Mouse (Mus musculus) kidney, embryonic 15.5 days (tissue): ENCODE measurements around the gene Gpr176. TPM values are rescaled to one million over a fixed set of nuclear protein-coding genes. Genes with fewer than 3 reads are reported as not detected.

Experiments
- ATAC-seq: fragments of 200-750 bp; cut with Nextera tagmentation; replicated peaks from 2 replicates; pipeline ENCODE4 v1.8.0; 2017; ENCODE audit warnings: moderate TSS enrichment; ENCODE audit not compliant: low FRiP score
- H3K27ac ChIP-seq: fragments of 300-500 bp; sonication (generic); 2 replicates; pipeline ENCODE4 v1.5.1; 2015; ENCODE audit warnings: mild to moderate bottlenecking, inconsistent platforms
- H3K27me3 ChIP-seq: fragments of 300-500 bp; sonication (generic); 2 replicates; pipeline ENCODE4 v1.6.1; 2015; ENCODE audit warnings: inconsistent platforms
- H3K36me3 ChIP-seq: fragments of 300-500 bp; sonication (generic); 2 replicates; pipeline ENCODE4 v1.6.1; 2015; ENCODE audit warnings: inconsistent platforms
- H3K4me1 ChIP-seq: fragments of 300-500 bp; sonication (generic); 2 replicates; pipeline ENCODE4 v1.6.1; 2015; ENCODE audit warnings: inconsistent platforms
- H3K4me2 ChIP-seq: fragments of 300-500 bp; sonication (generic); 2 replicates; pipeline ENCODE4 v1.6.1; 2015; ENCODE audit warnings: moderate library complexity, mild to moderate bottlenecking, inconsistent platforms
- H3K4me3 ChIP-seq: fragments of 300-500 bp; sonication (generic); replicated peaks from 2 replicates; pipeline ENCODE4 v1.5.1; 2015; ENCODE audit warnings: mild to moderate bottlenecking, inconsistent platforms
- H3K9ac ChIP-seq: fragments of 300-500 bp; sonication (generic); 2 replicates; pipeline ENCODE4 v1.6.1; 2015; ENCODE audit warnings: mild to moderate bottlenecking, inconsistent platforms
- H3K9me3 ChIP-seq: fragments of 300-500 bp; sonication (generic); replicated peaks from 2 replicates; pipeline ENCODE4 v1.6.1; 2016; ENCODE audit warnings: inconsistent platforms
- WGBS: fragments of 180-500 bp; shearing (Covaris S2); methylation state at CpG from one replicate; pipeline ENCODE4 v1.1.7; 2015; ENCODE audit warnings: mixed read lengths; 5-methylcytosine and 5-hydroxymethylcytosine counted together
- polyA plus RNA-seq: library from polyadenylated mRNA; unstranded; fragments of >200 nt; fragmentation: Nextera tagmentation; extraction: Ambion mirVana; gene quantifications from 2 replicates; pipeline ENCODE4 v1.2.1, GENCODE M21; 2015

Gene Gpr176
- polyA plus RNA-seq: 1.1 and 1.4 TPM in 2 replicates

DNA sequence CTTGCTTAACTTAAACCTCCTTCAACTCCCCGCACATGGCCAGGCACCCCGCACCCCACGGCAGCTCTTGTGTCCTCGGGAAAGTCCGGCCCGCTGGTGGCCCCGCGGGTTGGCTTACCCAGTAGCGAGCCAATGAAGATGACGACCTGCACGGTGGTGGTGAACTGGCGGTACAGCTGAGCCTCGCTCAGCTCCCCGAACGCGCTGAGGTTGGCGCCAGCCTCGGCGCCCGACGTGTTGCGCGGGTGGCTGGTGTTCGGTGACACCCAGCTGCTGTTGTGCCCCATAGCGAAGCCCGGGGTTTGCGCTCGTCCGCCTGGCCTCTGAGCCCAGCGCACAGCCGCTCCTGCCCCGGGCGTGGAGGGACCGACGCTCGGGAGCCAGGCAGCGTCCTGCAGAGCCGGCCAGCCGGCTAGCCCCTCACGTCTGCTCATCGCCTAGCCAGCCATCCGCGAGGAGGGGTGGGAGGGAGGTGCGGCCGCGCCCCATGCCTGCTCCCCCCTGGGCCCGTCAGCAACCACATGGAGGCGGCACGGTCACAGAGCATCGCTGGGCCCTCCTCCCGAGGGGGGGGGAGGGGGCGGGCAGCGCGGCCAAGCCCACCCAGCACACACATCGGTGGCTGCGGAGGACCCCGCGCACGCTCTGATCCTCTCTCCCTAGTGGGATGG is at the start of gene Gpr176:
TSS of gene Gpr176 (minus strand) at position 519 of the 671 bp plus-strand sequence.
- peak within 1 kb of the TSS; percentile 35 for H3K9ac ChIP-seq
- H3K36me3 ChIP-seq: no peaks in the 10 kb centered on the region
- peaks cover 33% of the 10 kb centered on the region for H3K27me3 ChIP-seq
- peak; percentile 77 for ATAC-seq
- WGBS: under 1% methylated on average over 55 of the region's 59 CpGs
- H3K9me3 ChIP-seq: no peaks in the 10 kb centered on the region
- H3K27ac ChIP-seq: peak within 1 kb of the TSS; percentile 33; the same call in 1 of the 2 replicates
- peaks cover 19% of the 10 kb centered on the region for H3K4me1 ChIP-seq
- H3K4me3 ChIP-seq: peak within 1 kb of the TSS; percentile 51
- peak within 1 kb of the TSS; percentile 99 for H3K4me2 ChIP-seq

DNA sequence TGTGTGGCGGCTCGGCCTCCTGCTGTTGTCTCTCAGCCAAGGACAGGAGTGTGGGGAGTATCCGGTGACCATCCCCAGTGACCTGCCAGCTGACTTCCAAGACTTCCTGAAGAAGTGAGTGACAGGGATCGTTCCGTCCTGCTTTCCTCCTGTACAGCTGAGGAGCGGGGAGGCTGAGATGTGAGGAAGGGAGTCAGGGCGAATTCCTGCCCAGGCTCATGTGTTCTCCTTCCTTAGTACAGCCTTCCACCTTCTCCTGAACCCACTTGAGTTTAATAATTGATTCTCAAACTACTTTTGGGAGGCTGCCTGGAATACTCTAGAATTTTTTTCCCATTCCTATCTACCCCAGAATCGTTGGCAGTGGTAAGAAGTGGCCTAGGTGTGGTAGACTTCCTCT is 49.2 kb upstream of the Gpr176 start:
- ATAC-seq: no peak
- Histone ChIP-seq H3K27ac (no peak overlapping the region), H3K4me3 (no peak overlapping the region), H3K4me2 (no peak overlapping the region), H3K36me3 (peaks cover 62% of the 10 kb centered on the region), H3K9ac (no peak overlapping the region), H3K27me3 (no peaks in the 10 kb centered on the region), H3K4me1 (no peaks in the 10 kb centered on the region), H3K9me3 (no peaks in the 10 kb centered on the region)
- 78% methylated on average over 8 of the region's 8 CpGs for WGBS

DNA sequence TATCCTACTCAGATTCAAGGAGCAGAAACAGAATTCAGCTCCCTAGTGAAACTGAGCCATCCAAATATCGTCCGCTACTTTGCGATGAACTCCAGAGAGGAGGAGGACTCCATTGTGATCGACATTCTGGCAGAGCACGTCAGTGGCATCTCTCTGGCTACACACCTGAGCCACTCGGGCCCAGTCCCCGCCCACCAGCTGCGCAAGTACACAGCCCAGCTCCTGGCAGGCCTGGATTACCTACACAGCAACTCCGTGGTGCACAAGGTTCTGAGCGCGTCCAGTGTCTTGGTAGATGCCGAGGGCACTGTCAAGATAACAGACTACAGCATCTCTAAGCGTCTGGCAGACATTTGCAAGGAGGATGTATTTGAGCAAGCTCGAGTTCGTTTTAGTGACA is 48.7 kb upstream of the Gpr176 start:
- Histone ChIP-seq H3K27me3 (no peaks in the 10 kb centered on the region), H3K27ac (no peak overlapping the region)
- ATAC-seq: no peak

DNA sequence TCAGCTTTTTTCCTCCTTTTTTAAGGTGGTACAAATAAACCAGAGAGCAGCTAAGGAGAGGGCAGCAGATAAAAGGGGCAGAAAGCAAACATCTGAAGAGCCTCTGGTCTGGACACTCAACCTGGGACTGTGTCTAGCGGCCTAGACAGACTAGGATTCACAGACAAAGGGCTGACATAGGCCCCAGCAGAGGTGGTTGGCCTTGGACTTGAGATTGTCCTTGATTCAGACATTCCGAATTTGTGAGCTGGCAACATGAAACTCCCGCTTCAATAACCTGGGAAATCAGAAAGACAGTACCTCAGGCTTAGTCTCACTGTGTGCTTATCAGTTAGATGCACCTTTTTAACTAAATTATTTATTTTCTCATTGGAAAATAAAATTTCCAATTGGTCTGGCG is 44.9 kb upstream of the Gpr176 start:
- no peak overlapping the region for H3K4me2 ChIP-seq
- no peaks in the 10 kb centered on the region for H3K27me3 ChIP-seq
- H3K9ac ChIP-seq: no peak overlapping the region
- ATAC-seq: no peak
- no peaks in the 10 kb centered on the region for H3K9me3 ChIP-seq
- H3K36me3 ChIP-seq: peaks cover 87% of the 10 kb centered on the region
- H3K4me3 ChIP-seq: no peak overlapping the region
- H3K27ac ChIP-seq: no peak overlapping the region
- 91% methylated on average over 4 of the region's 4 CpGs for WGBS
- no peaks in the 10 kb centered on the region for H3K4me1 ChIP-seq

More for the DNA sequence above, 48.7 kb upstream of the Gpr176 start:
- Histone ChIP-seq H3K9ac (no peak overlapping the region), H3K9me3 (no peaks in the 10 kb centered on the region), H3K4me1 (no peaks in the 10 kb centered on the region), H3K4me3 (no peak overlapping the region), H3K36me3 (peaks cover 62% of the 10 kb centered on the region), H3K4me2 (no peak overlapping the region)
- WGBS: 82% methylated on average over 15 of the region's 15 CpGs

DNA sequence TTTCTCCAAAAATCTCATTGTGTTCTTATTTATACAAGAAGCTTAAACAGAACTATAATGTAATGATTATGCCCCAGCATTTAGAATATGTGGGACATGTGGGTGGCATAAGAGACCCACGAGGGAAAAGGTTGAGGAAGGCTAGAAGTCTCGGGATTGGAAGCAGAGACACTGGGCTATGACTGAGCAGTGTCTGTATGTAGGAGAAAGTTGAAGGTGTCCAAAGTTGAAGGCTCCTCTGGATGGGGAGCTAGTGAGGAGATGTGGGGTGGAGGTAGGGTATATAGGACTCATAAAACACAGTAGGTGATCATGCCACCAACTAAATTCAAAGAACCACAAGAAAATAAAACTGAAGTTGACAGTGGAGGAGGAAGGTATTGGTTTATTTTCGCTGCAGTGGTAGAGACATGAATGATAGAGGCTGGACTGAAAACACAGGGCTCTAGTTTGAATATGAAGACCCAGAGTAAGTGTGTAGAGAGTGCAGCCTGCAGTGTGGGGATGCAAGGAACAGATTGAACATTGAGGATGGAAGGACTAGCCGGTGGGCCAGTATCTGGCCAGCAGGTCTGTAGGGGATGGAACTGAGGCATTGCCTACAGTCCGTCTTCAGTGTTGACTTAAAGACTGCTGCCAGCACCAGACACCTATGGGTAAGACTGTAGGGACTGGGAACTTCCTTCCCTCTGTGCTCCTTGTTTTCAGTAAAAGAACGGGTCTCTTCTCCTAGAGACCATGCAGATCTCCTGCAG is 42.6 kb upstream of the Gpr176 start:
- H3K27me3 ChIP-seq: no peaks in the 10 kb centered on the region

DNA sequence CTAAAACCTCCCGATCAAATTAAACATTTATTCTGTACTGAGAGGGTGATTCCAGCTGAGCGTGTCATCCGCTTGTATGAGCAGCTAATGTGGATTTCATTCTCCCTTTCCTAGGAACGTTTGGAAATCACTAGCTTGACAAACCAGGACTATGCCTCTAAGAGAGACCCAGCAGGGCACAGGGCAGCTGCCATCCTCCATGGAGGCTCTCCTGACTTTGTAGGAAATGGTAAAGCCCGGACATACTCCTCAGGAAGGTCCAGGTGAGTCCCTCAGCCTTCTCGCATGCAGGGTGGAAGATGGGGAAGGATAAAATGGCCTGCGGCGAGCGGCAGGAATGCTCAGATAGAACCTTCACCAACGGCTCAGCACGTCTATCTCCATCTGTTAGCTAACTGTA is 39.6 kb upstream of the Gpr176 start:
- H3K27me3 ChIP-seq: no peaks in the 10 kb centered on the region
- H3K4me2 ChIP-seq: no peak overlapping the region
- no peak overlapping the region for H3K9ac ChIP-seq
- WGBS: 95% methylated on average over 11 of the region's 11 CpGs
- no peak overlapping the region for H3K27ac ChIP-seq
- ATAC-seq: no peak
- H3K9me3 ChIP-seq: no peaks in the 10 kb centered on the region
- no peaks in the 10 kb centered on the region for H3K4me1 ChIP-seq
- H3K36me3 ChIP-seq: peaks cover 80% of the 10 kb centered on the region
- H3K4me3 ChIP-seq: no peak overlapping the region

More for the DNA sequence above, 42.6 kb upstream of the Gpr176 start:
- Histone ChIP-seq H3K4me3 (no peak overlapping the region), H3K9ac (no peak overlapping the region), H3K27ac (no peak overlapping the region), H3K36me3 (peaks cover 92% of the 10 kb centered on the region), H3K4me1 (no peaks in the 10 kb centered on the region), H3K4me2 (no peak overlapping the region), H3K9me3 (no peaks in the 10 kb centered on the region)
- ATAC-seq: no peak
- 92% methylated on average over 6 of the region's 6 CpGs for WGBS

DNA sequence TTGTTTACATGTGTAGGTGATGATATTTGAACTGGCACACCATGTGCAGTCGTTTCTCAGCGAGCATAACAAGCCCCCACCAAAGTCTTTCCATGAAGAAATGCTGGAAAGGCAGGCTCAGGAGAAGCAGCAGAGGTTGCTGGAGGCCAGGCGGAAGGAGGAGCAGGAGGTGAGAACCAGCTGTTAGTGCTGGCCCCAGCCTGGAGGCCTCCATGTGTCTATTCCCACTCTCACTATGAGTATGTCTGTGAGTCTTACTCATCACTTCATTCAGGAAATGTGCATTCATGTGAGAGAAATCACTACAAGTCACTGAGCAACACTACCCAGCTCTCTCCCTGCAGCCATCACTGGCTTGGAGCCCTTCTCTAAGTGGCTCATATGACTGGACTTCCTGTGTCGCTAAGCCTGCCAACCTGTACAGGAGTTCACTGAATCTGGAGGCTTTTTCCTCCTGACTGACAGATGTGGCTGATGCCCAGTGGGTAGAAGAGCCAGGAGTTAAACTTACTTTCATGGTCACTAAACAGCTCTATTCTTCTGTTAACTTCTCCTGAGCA is 35.2 kb upstream of the Gpr176 start:
- Histone ChIP-seq H3K4me3 (no peak overlapping the region), H3K27me3 (no peaks in the 10 kb centered on the region), H3K36me3 (peaks cover 50% of the 10 kb centered on the region), H3K9ac (no peak overlapping the region), H3K4me2 (no peak overlapping the region), H3K4me1 (peaks cover 9% of the 10 kb centered on the region), H3K27ac (no peak overlapping the region), H3K9me3 (no peaks in the 10 kb centered on the region)
- ATAC-seq: no peak
- WGBS: 85% methylated on average over 4 of the region's 4 CpGs

DNA sequence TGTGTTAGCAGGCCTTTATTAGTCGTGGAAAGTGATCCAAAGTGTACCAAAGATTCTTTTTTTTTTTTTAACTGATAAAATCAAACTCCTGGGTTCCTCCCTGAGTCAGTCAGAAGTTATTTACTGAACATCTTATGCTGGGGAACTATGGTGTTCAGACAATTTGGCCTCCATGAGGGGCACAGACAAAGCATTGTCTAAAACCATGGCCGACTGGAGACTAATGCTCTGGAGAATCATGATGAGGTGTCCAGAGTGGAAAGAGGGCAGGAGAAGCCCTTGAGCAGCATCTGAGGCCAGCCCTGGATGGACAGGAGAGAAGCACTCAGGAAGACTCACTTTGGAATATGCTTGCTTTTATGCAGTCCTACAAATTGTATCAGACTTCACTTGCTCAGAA is 33.6 kb upstream of the Gpr176 start:
- Histone ChIP-seq H3K4me1 (peaks cover 13% of the 10 kb centered on the region), H3K27ac (no peak overlapping the region), H3K9ac (no peak overlapping the region), H3K4me3 (no peak overlapping the region), H3K4me2 (no peak overlapping the region), H3K9me3 (no peaks in the 10 kb centered on the region), H3K27me3 (no peaks in the 10 kb centered on the region), H3K36me3 (peaks cover 43% of the 10 kb centered on the region)
- no peak for ATAC-seq
- WGBS: 70% methylated on average over 2 of the region's 2 CpGs

DNA sequence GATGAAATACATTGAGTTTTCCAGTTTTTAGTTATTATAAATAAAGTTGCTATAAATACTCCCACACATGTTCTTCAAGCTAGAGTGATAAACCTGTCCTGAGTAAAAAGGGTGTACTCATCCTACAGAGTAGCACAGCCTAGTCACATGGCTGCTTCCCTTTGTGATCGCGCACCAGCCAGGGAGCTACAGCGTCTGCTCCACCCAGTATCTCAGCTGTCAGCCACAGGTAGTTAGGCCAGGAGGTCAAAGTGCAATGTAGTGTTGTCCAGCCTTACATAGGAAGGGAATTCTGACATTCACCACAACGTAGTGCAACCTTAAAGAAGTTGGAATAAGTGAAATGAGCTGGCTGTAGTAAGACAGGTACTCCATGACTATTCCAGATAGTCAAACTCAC is 32.3 kb upstream of the Gpr176 start:
- WGBS: 72% methylated on average over 4 of the region's 4 CpGs
- Histone ChIP-seq H3K4me1 (peaks cover 15% of the 10 kb centered on the region), H3K27ac (no peak overlapping the region), H3K9me3 (no peaks in the 10 kb centered on the region), H3K9ac (no peak overlapping the region), H3K36me3 (peaks cover 33% of the 10 kb centered on the region), H3K4me3 (no peak overlapping the region), H3K4me2 (no peak overlapping the region), H3K27me3 (no peaks in the 10 kb centered on the region)
- no peak for ATAC-seq

DNA sequence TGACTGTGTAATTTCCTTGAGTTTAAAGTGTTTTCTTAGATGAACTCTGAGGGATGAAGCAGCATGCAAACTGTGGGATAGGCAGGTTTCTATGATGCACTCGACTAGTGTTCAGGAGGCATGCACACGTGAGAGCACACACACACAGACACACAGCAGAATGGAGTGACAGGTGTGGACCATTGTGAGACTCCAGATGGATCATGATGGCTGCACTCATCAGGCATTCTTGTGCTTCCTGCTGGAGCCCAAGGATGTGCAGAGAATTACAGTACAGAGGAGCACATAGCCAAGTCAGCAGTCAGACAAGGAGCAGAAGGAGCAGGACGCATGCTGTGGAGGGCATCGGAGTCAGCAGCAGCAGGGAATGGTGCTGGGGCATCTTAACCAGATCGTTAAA is 31.1 kb upstream of the Gpr176 start:
- H3K27ac ChIP-seq: 0 out of 2 replicates have a peak overlapping the region, but pooled peaks have one; percentile 5
- H3K4me2 ChIP-seq: no peak overlapping the region
- 83% methylated on average over 5 of the region's 5 CpGs for WGBS
- H3K36me3 ChIP-seq: peaks cover 26% of the 10 kb centered on the region
- no peak overlapping the region for H3K9ac ChIP-seq
- H3K27me3 ChIP-seq: no peaks in the 10 kb centered on the region
- ATAC-seq: no peak
- peaks cover 17% of the 10 kb centered on the region for H3K4me1 ChIP-seq
- no peaks in the 10 kb centered on the region for H3K9me3 ChIP-seq
- H3K4me3 ChIP-seq: no peak overlapping the region

DNA sequence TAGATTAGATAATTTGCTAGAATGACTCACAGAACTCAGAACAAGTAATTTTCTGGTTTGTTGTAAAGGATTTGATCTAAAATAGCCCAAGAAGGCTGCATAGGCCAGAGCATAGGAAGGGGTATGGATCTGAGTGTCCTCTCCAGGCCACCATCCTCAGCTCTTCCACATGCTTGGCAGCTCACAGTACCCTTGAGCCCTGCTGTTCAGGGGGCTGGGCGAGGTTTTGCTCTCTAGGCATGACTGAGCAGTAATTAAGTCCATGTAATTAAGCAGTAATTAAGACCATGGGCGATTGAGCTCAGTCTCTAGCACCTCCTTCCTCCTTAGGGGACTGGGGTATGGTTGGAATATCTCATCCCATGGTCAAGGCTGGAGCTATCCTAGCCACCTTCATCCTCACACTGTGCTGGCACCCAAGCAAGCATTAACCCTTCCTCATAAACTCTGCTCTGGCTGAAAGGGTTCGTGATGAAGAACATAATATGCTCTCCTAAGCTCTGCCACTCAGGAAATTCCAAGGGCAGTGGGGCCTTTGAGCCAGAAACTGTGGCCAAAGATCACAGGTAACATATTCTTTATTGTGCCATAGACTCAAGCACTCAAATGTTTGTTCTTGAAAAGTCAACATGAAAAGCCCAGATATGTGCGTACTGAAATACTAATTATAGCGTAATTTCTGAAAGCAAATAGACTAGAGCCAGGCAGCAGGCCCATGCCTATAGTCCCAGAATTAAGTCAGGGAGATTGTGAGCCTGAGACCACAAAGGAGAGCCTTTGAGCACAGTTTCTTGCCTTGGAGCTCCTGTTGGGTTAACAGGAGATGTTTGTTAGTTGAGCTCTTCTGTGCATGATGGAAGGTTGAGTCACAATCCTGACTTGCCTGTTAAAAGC is 28.9 kb upstream of the Gpr176 start:
- Histone ChIP-seq H3K27ac (no peak overlapping the region), H3K4me1 (peaks cover 17% of the 10 kb centered on the region), H3K27me3 (no peaks in the 10 kb centered on the region), H3K36me3 (peaks cover 21% of the 10 kb centered on the region; the same call in 1 of the 2 replicates), H3K4me3 (no peak overlapping the region), H3K4me2 (no peak overlapping the region), H3K9ac (no peak overlapping the region), H3K9me3 (no peaks in the 10 kb centered on the region)
- WGBS: 61% methylated on average over 5 of the region's 5 CpGs
- ATAC-seq: peak; percentile 59; the same call in 1 of the 2 replicates
